Mouse (Mus musculus): Measurements from ENCODE around the gene Itga11. TPM values are rescaled to one million over a fixed set of nuclear protein-coding genes. Genes with fewer than 3 reads are reported as not detected.
A peak's percentile ranks its signal among the peaks of the same experiment; 100 is the strongest.

The Itga11 gene
- polyA plus RNA-seq, 1 experiment: 1.4 TPM

DNA sequence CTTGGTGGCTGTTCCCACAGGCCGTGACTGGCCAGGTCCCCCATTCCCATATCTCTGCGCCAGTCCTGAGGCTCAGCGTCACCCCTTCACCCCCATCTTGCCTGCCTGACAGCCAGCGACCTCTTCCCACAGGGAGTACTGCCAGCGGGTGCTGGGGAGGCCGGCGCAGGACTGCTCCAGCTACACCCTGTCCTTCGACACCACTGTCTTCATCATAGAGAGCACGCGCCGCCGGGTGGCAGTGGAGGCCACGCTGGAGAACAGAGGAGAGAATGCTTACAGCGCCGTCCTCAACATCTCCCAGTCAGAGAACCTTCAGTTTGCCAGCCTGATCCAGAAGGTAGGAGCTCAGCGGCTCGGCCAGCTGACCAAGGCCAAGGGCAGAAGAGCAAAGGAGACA is 89.8 kb downstream of the Itga11 start:
- Histone ChIP-seq H3K36me3 (ENCODE audit: control insufficient read depth, insufficient read depth, low read length, poor library complexity, severe bottlenecking) (no peaks in the 10 kb centered on the region), H3K9me3 (replicated peaks; ENCODE audit: control insufficient read depth, insufficient read depth, low read length, poor library complexity, severe bottlenecking) (no peaks in the 10 kb centered on the region), H3K9ac (ENCODE audit: low read depth, poor library complexity, severe bottlenecking) (no peak overlapping the region), H3K27ac (ENCODE audit: insufficient read depth, low read length) (no peak overlapping the region), H3K4me3 (ENCODE audit: low read depth, low read length) (no peak overlapping the region; the same call in 1 of the 2 replicates), H3K27me3 (ENCODE audit: control insufficient read depth, insufficient read depth, low read length, poor library complexity, severe bottlenecking) (no peaks in the 10 kb centered on the region), H3K4me1 (ENCODE audit: control insufficient read depth, insufficient read depth, low read length) (peaks cover 2% of the 10 kb centered on the region)
- no peak for TF ChIP-seq POLR2A (IDR thresholded peaks at IDR 0.05; ENCODE audit: insufficient read depth, low read length)
- TF ChIP-seq EP300 (IDR thresholded peaks at IDR 0.05; ENCODE audit: insufficient read depth, low read depth, low read length): no peak
- TF ChIP-seq CTCF (IDR thresholded peaks at IDR 0.05; ENCODE audit: low read depth, low read length): no peak

DNA sequence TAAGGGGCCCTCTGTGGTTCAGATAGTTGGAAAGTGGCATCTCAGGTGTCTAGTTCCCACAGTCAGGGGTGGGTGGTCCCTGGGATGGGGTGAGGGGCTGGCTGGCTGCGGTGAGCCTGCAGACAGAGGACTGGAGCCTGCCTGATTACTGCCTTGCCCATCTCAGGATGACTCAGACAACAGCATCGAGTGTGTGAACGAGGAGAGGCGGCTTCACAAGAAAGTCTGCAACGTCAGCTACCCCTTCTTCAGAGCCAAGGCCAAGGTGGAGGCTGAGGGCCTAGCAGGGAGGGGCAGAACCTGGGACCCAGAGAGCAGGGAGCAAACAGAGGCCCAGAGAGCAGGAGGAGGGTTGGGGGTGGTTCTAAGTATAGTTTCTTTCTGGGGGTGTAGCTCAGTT is 90.7 kb downstream of the Itga11 start:
- TF ChIP-seq POLR2A (IDR thresholded peaks at IDR 0.05; ENCODE audit: insufficient read depth, low read length): no peak
- TF ChIP-seq CTCF (IDR thresholded peaks at IDR 0.05; ENCODE audit: low read depth, low read length): no peak
- no peak for TF ChIP-seq EP300 (IDR thresholded peaks at IDR 0.05; ENCODE audit: insufficient read depth, low read depth, low read length)
- Histone ChIP-seq H3K27me3 (ENCODE audit: control insufficient read depth, insufficient read depth, low read length, poor library complexity, severe bottlenecking) (no peaks in the 10 kb centered on the region), H3K9me3 (replicated peaks; ENCODE audit: control insufficient read depth, insufficient read depth, low read length, poor library complexity, severe bottlenecking) (no peaks in the 10 kb centered on the region)

DNA sequence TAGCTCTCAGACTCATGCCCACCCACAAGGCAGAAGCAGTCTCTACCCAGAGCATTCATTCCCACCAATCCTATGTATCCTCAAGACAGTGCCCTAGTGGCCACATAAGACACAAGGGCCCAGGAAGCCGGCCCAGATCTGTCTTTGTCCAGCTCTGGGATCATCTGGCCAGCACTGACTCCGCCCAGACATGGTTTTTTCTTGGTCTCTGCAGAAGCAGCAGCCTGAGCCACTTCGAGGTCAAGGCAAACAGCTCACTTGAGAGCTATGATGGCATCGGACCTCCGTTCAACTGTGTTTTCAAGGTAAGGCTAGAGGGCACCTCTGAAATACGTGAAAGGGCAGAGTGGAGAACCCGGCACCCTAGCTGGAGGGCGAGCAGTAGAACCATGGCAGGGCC is 95.1 kb downstream of the Itga11 start:
- Histone ChIP-seq H3K27ac (ENCODE audit: insufficient read depth, low read length) (no peak overlapping the region), H3K9me3 (replicated peaks; ENCODE audit: control insufficient read depth, insufficient read depth, low read length, poor library complexity, severe bottlenecking) (no peaks in the 10 kb centered on the region), H3K27me3 (ENCODE audit: control insufficient read depth, insufficient read depth, low read length, poor library complexity, severe bottlenecking) (no peaks in the 10 kb centered on the region), H3K4me1 (ENCODE audit: control insufficient read depth, insufficient read depth, low read length) (peaks cover 3% of the 10 kb centered on the region), H3K4me3 (ENCODE audit: low read depth, low read length) (no peak overlapping the region), H3K9ac (ENCODE audit: low read depth, poor library complexity, severe bottlenecking) (no peak overlapping the region), H3K36me3 (ENCODE audit: control insufficient read depth, insufficient read depth, low read length, poor library complexity, severe bottlenecking) (no peaks in the 10 kb centered on the region)
- TF ChIP-seq CTCF (IDR thresholded peaks at IDR 0.05; ENCODE audit: low read depth, low read length) (no peak), POLR2A (IDR thresholded peaks at IDR 0.05; ENCODE audit: insufficient read depth, low read length) (no peak), EP300 (IDR thresholded peaks at IDR 0.05; ENCODE audit: insufficient read depth, low read depth, low read length) (no peak)

More for the DNA sequence above, 90.7 kb downstream of the Itga11 start:
- Histone ChIP-seq H3K9ac (ENCODE audit: low read depth, poor library complexity, severe bottlenecking) (no peak overlapping the region), H3K4me1 (ENCODE audit: control insufficient read depth, insufficient read depth, low read length) (peaks cover 2% of the 10 kb centered on the region), H3K27ac (ENCODE audit: insufficient read depth, low read length) (no peak overlapping the region), H3K4me3 (ENCODE audit: low read depth, low read length) (no peak overlapping the region), H3K36me3 (ENCODE audit: control insufficient read depth, insufficient read depth, low read length, poor library complexity, severe bottlenecking) (no peaks in the 10 kb centered on the region)

DNA sequence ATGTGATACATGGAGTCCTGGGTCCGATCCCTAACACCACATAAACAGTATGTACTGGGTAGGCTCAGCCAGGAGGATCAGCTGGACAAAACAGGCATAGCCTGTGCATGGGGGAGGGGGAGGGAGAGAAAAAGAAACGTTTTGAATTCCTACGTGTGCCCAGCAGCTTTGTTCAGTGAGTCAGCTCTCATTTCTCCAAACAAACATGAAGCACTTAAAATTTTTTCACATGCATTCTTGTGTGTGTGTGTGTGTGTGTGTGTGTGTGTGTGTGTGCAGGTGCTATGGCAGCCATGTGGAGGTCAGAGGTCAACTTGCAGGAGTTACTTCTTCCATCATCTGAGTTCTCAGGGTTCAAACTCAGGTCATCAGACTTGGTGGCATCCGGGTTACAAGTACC is 97.8 kb downstream of the Itga11 start:
- TF ChIP-seq CTCF (IDR thresholded peaks at IDR 0.05; ENCODE audit: low read depth, low read length): no peak
- no peak overlapping the region for H3K9ac ChIP-seq (ENCODE audit: low read depth, poor library complexity, severe bottlenecking)
- no peak overlapping the region for H3K4me3 ChIP-seq (ENCODE audit: low read depth, low read length)
- H3K9me3 ChIP-seq (replicated peaks; ENCODE audit: control insufficient read depth, insufficient read depth, low read length, poor library complexity, severe bottlenecking): no peaks in the 10 kb centered on the region
- no peak overlapping the region for H3K27ac ChIP-seq (ENCODE audit: insufficient read depth, low read length)
- peaks cover 3% of the 10 kb centered on the region for H3K4me1 ChIP-seq (ENCODE audit: control insufficient read depth, insufficient read depth, low read length)
- no peaks in the 10 kb centered on the region for H3K27me3 ChIP-seq (ENCODE audit: control insufficient read depth, insufficient read depth, low read length, poor library complexity, severe bottlenecking)
- H3K36me3 ChIP-seq (ENCODE audit: control insufficient read depth, insufficient read depth, low read length, poor library complexity, severe bottlenecking): no peaks in the 10 kb centered on the region

DNA sequence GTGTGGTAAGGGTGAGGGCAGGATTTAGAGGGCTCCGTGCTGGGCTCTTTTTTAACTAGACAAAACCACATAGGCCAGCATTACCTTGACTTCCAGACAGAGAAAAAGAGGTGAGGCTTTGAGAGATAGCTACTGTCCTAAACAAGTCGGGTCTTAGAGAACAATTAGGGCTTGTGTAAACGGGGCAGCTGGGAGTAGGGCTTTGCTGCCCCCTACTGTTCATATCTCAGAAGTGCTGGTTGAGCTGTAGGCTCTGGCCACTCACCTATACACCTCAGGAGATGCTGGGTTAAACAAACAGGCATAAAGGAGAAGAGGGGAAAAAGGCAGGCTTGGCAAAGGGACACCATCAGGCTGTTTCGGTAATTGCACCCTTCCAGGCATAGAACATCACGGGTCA is 99.8 kb downstream of the Itga11 start:
- peak; percentile 84 for TF ChIP-seq CTCF (IDR thresholded peaks at IDR 0.05; ENCODE audit: low read depth, low read length)
- no peak for TF ChIP-seq POLR2A (IDR thresholded peaks at IDR 0.05; ENCODE audit: insufficient read depth, low read length)
- Histone ChIP-seq H3K27ac (ENCODE audit: insufficient read depth, low read length) (no peak overlapping the region), H3K4me3 (ENCODE audit: low read depth, low read length) (no peak overlapping the region), H3K9me3 (replicated peaks; ENCODE audit: control insufficient read depth, insufficient read depth, low read length, poor library complexity, severe bottlenecking) (no peaks in the 10 kb centered on the region), H3K4me1 (ENCODE audit: control insufficient read depth, insufficient read depth, low read length) (peaks cover 3% of the 10 kb centered on the region), H3K27me3 (ENCODE audit: control insufficient read depth, insufficient read depth, low read length, poor library complexity, severe bottlenecking) (no peaks in the 10 kb centered on the region), H3K9ac (ENCODE audit: low read depth, poor library complexity, severe bottlenecking) (no peak overlapping the region), H3K36me3 (ENCODE audit: control insufficient read depth, insufficient read depth, low read length, poor library complexity, severe bottlenecking) (no peaks in the 10 kb centered on the region)

DNA sequence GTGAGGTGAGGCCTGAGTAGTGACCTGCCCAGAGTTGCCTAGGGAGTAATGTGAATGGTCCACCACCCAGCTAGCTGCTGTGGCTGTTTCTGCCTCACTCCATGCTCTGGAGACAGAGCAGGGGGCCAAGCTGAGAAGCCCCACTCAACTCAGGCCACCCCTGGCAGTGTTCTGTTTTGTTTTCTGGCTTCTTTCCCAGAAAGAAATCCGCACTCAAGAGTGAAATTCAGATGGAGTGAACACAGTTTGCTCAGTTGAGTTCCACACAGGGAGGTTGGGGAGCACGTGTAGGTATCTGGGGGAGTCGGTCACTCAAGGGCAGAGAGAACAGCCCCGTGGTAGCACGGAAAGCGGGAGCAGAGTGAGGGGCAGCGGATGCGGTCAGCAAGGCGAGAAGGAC is 101.1 kb downstream of the Itga11 start:
- H3K36me3 ChIP-seq (ENCODE audit: control insufficient read depth, insufficient read depth, low read length, poor library complexity, severe bottlenecking): no peaks in the 10 kb centered on the region
- no peaks in the 10 kb centered on the region for H3K27me3 ChIP-seq (ENCODE audit: control insufficient read depth, insufficient read depth, low read length, poor library complexity, severe bottlenecking)
- no peak overlapping the region for H3K27ac ChIP-seq (ENCODE audit: insufficient read depth, low read length)
- H3K4me3 ChIP-seq (ENCODE audit: low read depth, low read length): no peak overlapping the region
- TF ChIP-seq CTCF (IDR thresholded peaks at IDR 0.05; ENCODE audit: low read depth, low read length) (no peak), EP300 (IDR thresholded peaks at IDR 0.05; ENCODE audit: insufficient read depth, low read depth, low read length) (no peak), POLR2A (IDR thresholded peaks at IDR 0.05; ENCODE audit: insufficient read depth, low read length) (no peak)
- H3K9me3 ChIP-seq (replicated peaks; ENCODE audit: control insufficient read depth, insufficient read depth, low read length, poor library complexity, severe bottlenecking): no peaks in the 10 kb centered on the region
- peaks cover 3% of the 10 kb centered on the region for H3K4me1 ChIP-seq (ENCODE audit: control insufficient read depth, insufficient read depth, low read length)
- no peak overlapping the region for H3K9ac ChIP-seq (ENCODE audit: low read depth, poor library complexity, severe bottlenecking)
